Mouse (Mus musculus): ENCODE results near the gene Rin3. TPM values are rescaled to one million over a fixed set of nuclear protein-coding genes. Genes with fewer than 3 reads are reported as not detected.

The Rin3 gene
- polyA plus RNA-seq, 1 experiment from 2014 or later: 6.1 TPM

DNA sequence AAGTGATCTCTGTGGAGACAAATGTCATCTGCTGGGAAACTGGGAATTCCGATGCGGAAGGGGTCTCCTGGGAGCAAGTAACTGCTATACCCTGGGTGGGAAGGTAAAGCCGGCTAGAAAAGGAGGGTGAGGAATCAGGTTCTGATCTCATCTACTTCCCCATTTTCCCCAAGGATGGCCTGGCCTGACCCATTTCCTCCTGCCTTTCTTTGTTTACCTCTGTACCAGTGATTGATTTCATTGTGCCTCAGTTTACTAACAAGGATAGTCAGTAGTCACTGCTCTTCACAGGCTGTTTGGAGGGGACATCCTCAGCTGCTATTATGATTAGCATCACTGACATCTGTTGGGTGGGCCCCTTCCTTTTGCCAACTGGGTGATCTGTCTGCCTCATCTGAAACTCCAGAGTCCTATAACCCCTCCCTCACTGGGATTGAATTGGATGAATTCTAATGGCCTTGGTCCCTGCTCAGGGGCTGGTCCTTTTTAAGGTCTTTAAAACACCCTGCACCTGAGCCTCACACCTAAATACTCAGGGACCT is 1.8 kb downstream of the Rin3 start:
- ATAC-seq (replicated peaks; ENCODE audit: low FRiP score) (no peak), DNase-seq (ENCODE audit: low spot score) (no peak)
- H3K4me3 ChIP-seq (ENCODE audit: low read depth, low read length): no peak overlapping the region
- H3K9ac ChIP-seq (ENCODE audit: low read length): no peak overlapping the region
- H3K4me1 ChIP-seq (replicated peaks; ENCODE audit: control insufficient read depth, insufficient read depth, low read length): peaks cover 4% of the 10 kb centered on the region; the same call in 1 of the 2 replicates
- no peak overlapping the region for H3K27ac ChIP-seq (ENCODE audit: low read depth, low read length)
- H3K9me3 ChIP-seq (ENCODE audit: control insufficient read depth, low read length): no peaks in the 10 kb centered on the region
- peaks cover 9% of the 10 kb centered on the region for H3K27me3 ChIP-seq (ENCODE audit: control insufficient read depth, insufficient read depth, low read length)
- H3K36me3 ChIP-seq (ENCODE audit: control insufficient read depth, insufficient read depth, low read length): no peaks in the 10 kb centered on the region
- 66% methylated on average over 3 of the region's 3 CpGs for WGBS
- no peak overlapping the region for H3K4me2 ChIP-seq (ENCODE audit: low read depth, low read length, severe bottlenecking)

GRCm38 (mm10) chr12:102285318-102285717 is 2.5 kb downstream of the Rin3 start:
- Histone ChIP-seq H3K4me1 (replicated peaks; ENCODE audit: control insufficient read depth, insufficient read depth, low read length) (peaks cover 4% of the 10 kb centered on the region; the same call in 1 of the 2 replicates), H3K27me3 (ENCODE audit: control insufficient read depth, insufficient read depth, low read length) (peaks cover 9% of the 10 kb centered on the region), H3K9ac (ENCODE audit: low read length) (no peak overlapping the region), H3K36me3 (ENCODE audit: control insufficient read depth, insufficient read depth, low read length) (no peaks in the 10 kb centered on the region), H3K4me3 (ENCODE audit: low read depth, low read length) (no peak overlapping the region), H3K27ac (ENCODE audit: low read depth, low read length) (no peak overlapping the region), H3K9me3 (ENCODE audit: control insufficient read depth, low read length) (no peaks in the 10 kb centered on the region), H3K4me2 (ENCODE audit: low read depth, low read length, severe bottlenecking) (no peak overlapping the region)
- ATAC-seq (replicated peaks; ENCODE audit: low FRiP score) (no peak), DNase-seq (ENCODE audit: low spot score) (no peak)
- 75% methylated on average over 6 of the region's 6 CpGs for WGBS

- H3K4me1 ChIP-seq (replicated peaks; ENCODE audit: control insufficient read depth, insufficient read depth, low read length): peaks cover 4% of the 10 kb centered on the region; the same call in 1 of the 2 replicates
- DNase-seq (ENCODE audit: low spot score) (no peak), ATAC-seq (replicated peaks; ENCODE audit: low FRiP score) (no peak)
- no peak overlapping the region for H3K4me3 ChIP-seq (ENCODE audit: low read depth, low read length)
- peaks cover 9% of the 10 kb centered on the region for H3K27me3 ChIP-seq (ENCODE audit: control insufficient read depth, insufficient read depth, low read length)
- 86% methylated on average over 5 of the region's 5 CpGs for WGBS
- no peak overlapping the region for H3K4me2 ChIP-seq (ENCODE audit: low read depth, low read length, severe bottlenecking)
- H3K36me3 ChIP-seq (ENCODE audit: control insufficient read depth, insufficient read depth, low read length): no peaks in the 10 kb centered on the region
- H3K27ac ChIP-seq (ENCODE audit: low read depth, low read length): no peak overlapping the region
- H3K9me3 ChIP-seq (ENCODE audit: control insufficient read depth, low read length): no peaks in the 10 kb centered on the region
- H3K9ac ChIP-seq (ENCODE audit: low read length): no peak overlapping the region
Measured at GRCm38 (mm10) chr12:102285779-102286178, 2.9 kb downstream of the Rin3 start.

GRCm38 (mm10) chr12:102286681-102287414 is 4.0 kb downstream of the Rin3 start:
- H3K36me3 ChIP-seq (ENCODE audit: control insufficient read depth, insufficient read depth, low read length): no peaks in the 10 kb centered on the region
- WGBS: 80% methylated on average over 10 of the region's 10 CpGs
- H3K9ac ChIP-seq (ENCODE audit: low read length): no peak overlapping the region
- H3K9me3 ChIP-seq (ENCODE audit: control insufficient read depth, low read length): no peaks in the 10 kb centered on the region
- DNase-seq (ENCODE audit: low spot score) (no peak), ATAC-seq (replicated peaks; ENCODE audit: low FRiP score) (no peak)
- no peak overlapping the region for H3K4me3 ChIP-seq (ENCODE audit: low read depth, low read length)
- H3K27me3 ChIP-seq (ENCODE audit: control insufficient read depth, insufficient read depth, low read length): peaks cover 9% of the 10 kb centered on the region
- no peak overlapping the region for H3K4me2 ChIP-seq (ENCODE audit: low read depth, low read length, severe bottlenecking)
- H3K27ac ChIP-seq (ENCODE audit: low read depth, low read length): no peak overlapping the region
- peaks cover 4% of the 10 kb centered on the region; the same call in 1 of the 2 replicates for H3K4me1 ChIP-seq (replicated peaks; ENCODE audit: control insufficient read depth, insufficient read depth, low read length)

DNA sequence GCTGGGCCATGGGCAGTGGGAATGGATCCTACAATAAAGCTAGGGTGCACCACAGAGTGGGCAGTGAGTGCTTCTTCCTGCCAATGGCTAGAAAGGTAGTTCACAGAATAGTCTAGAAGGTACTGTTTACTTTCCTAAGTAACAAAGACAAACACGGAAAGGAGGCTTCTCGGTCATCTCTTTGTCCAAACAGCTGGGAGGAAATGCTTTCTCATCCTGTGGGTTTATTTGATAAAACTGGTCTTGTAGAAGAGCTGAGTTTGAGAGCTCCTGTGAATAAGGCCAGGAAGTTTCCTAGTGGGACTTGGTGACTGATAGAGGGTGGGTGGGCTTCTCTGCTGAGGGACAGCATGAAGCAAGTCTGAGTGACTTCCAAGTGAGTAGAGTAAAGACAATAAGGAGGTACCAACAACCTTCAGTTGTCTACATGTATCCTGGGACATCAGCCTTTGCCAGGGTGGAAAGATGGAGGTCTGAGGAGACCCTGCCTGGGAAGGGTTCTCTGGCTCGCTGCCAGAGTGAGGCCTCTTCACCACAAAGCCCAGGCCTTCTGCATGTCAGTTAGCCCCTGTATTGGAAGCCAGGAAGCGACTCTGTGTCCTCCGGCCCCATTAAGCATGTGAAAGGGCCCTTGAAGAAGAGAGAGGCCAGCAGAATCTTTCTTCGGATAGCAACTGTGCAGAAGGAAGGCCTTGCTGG is 5.2 kb downstream of the Rin3 start:
- Histone ChIP-seq H3K36me3 (ENCODE audit: control insufficient read depth, insufficient read depth, low read length) (no peaks in the 10 kb centered on the region), H3K4me2 (ENCODE audit: low read depth, low read length, severe bottlenecking) (no peak overlapping the region), H3K9me3 (ENCODE audit: control insufficient read depth, low read length) (no peaks in the 10 kb centered on the region), H3K27me3 (ENCODE audit: control insufficient read depth, insufficient read depth, low read length) (no peaks in the 10 kb centered on the region; the same call in 1 of the 2 replicates), H3K4me1 (replicated peaks; ENCODE audit: control insufficient read depth, insufficient read depth, low read length) (no peaks in the 10 kb centered on the region), H3K27ac (ENCODE audit: low read depth, low read length) (no peak overlapping the region), H3K9ac (ENCODE audit: low read length) (no peak overlapping the region), H3K4me3 (ENCODE audit: low read depth, low read length) (no peak overlapping the region)
- 85% methylated on average over 6 of the region's 6 CpGs for WGBS
- ATAC-seq (replicated peaks; ENCODE audit: low FRiP score) (no peak), DNase-seq (ENCODE audit: low spot score) (no peak)

GRCm38 (mm10) chr12:102288846-102289245 is 6.0 kb downstream of the Rin3 start:
- Histone ChIP-seq H3K4me3 (ENCODE audit: low read depth, low read length) (no peak overlapping the region), H3K4me2 (ENCODE audit: low read depth, low read length, severe bottlenecking) (no peak overlapping the region), H3K9me3 (ENCODE audit: control insufficient read depth, low read length) (no peaks in the 10 kb centered on the region), H3K4me1 (replicated peaks; ENCODE audit: control insufficient read depth, insufficient read depth, low read length) (no peaks in the 10 kb centered on the region), H3K27ac (ENCODE audit: low read depth, low read length) (no peak overlapping the region), H3K9ac (ENCODE audit: low read length) (no peak overlapping the region), H3K36me3 (ENCODE audit: control insufficient read depth, insufficient read depth, low read length) (no peaks in the 10 kb centered on the region), H3K27me3 (ENCODE audit: control insufficient read depth, insufficient read depth, low read length) (no peaks in the 10 kb centered on the region)
- 35% methylated on average over 2 of the region's 2 CpGs for WGBS
- DNase-seq (ENCODE audit: low spot score) (no peak), ATAC-seq (replicated peaks; ENCODE audit: low FRiP score) (no peak)

GRCm38 (mm10) chr12:102289568-102289967 is 6.7 kb downstream of the Rin3 start:
- ATAC-seq (replicated peaks; ENCODE audit: low FRiP score): no peak
- H3K27me3 ChIP-seq (ENCODE audit: control insufficient read depth, insufficient read depth, low read length): no peaks in the 10 kb centered on the region
- no peak overlapping the region for H3K9ac ChIP-seq (ENCODE audit: low read length)
- no peaks in the 10 kb centered on the region for H3K9me3 ChIP-seq (ENCODE audit: control insufficient read depth, low read length)
- no peak overlapping the region for H3K4me2 ChIP-seq (ENCODE audit: low read depth, low read length, severe bottlenecking)
- H3K4me1 ChIP-seq (replicated peaks; ENCODE audit: control insufficient read depth, insufficient read depth, low read length): no peaks in the 10 kb centered on the region
- DNase-seq (ENCODE audit: low spot score): no peak
- H3K36me3 ChIP-seq (ENCODE audit: control insufficient read depth, insufficient read depth, low read length): no peaks in the 10 kb centered on the region
- WGBS: 85% methylated on average over 1 of the region's 1 CpGs
- H3K4me3 ChIP-seq (ENCODE audit: low read depth, low read length): no peak overlapping the region
- H3K27ac ChIP-seq (ENCODE audit: low read depth, low read length): no peak overlapping the region

GRCm38 (mm10) chr12:102290662-102291061 is 7.8 kb downstream of the Rin3 start:
- Histone ChIP-seq H3K9ac (ENCODE audit: low read length) (no peak overlapping the region), H3K36me3 (ENCODE audit: control insufficient read depth, insufficient read depth, low read length) (no peaks in the 10 kb centered on the region), H3K27me3 (ENCODE audit: control insufficient read depth, insufficient read depth, low read length) (no peaks in the 10 kb centered on the region), H3K9me3 (ENCODE audit: control insufficient read depth, low read length) (no peaks in the 10 kb centered on the region), H3K4me3 (ENCODE audit: low read depth, low read length) (no peak overlapping the region), H3K4me1 (replicated peaks; ENCODE audit: control insufficient read depth, insufficient read depth, low read length) (no peaks in the 10 kb centered on the region), H3K4me2 (ENCODE audit: low read depth, low read length, severe bottlenecking) (no peak overlapping the region), H3K27ac (ENCODE audit: low read depth, low read length) (no peak overlapping the region)
- DNase-seq (ENCODE audit: low spot score): no peak
- no peak for ATAC-seq (replicated peaks; ENCODE audit: low FRiP score)
- 88% methylated on average over 2 of the region's 2 CpGs for WGBS
